Mouse (Mus musculus) stomach, postnatal 0 days (tissue): ENCODE results near the gene Crcp. TPM values are rescaled to one million over a fixed set of nuclear protein-coding genes. Genes with fewer than 3 reads are reported as not detected.
A peak's percentile ranks its signal among the peaks of the same experiment; 100 is the strongest.

Source experiments
- ATAC-seq: fragments of 200-750 bp; cut with Nextera tagmentation; 2 replicates; pipeline ENCODE4 v1.8.0; 2017; ENCODE audit not compliant: low FRiP score, low TSS enrichment
- DNase-seq: peaks from one replicate; pipeline ENCODE4 v3.0.0-alpha.2; 2016; ENCODE audit warnings: low spot score
- H3K27ac ChIP-seq: fragments of 300-500 bp; sonication (generic); replicated peaks from 2 replicates; pipeline ENCODE4 v1.5.1; 2014; ENCODE audit warnings: mild to moderate bottlenecking, control low read depth
- H3K27me3 ChIP-seq: fragments of 300-500 bp; sonication (generic); 2 replicates; pipeline ENCODE4 v1.6.1; 2014; ENCODE audit warnings: low read length; ENCODE audit not compliant: control insufficient read depth, insufficient read depth
- H3K36me3 ChIP-seq: fragments of 300-500 bp; sonication (generic); 2 replicates; pipeline ENCODE4 v1.6.1; 2014; ENCODE audit warnings: low read length, mixed read lengths; ENCODE audit not compliant: control insufficient read depth, insufficient read depth
- H3K4me1 ChIP-seq: fragments of 300-500 bp; sonication (generic); replicated peaks from 2 replicates; pipeline ENCODE4 v1.6.1; 2014; ENCODE audit warnings: antibody characterized with exemption; ENCODE audit not compliant: control insufficient read depth, insufficient read depth
- H3K4me2 ChIP-seq: fragments of 300-500 bp; sonication (generic); replicated peaks from 2 replicates; pipeline ENCODE4 v1.6.1; 2014; ENCODE audit warnings: low read depth, mild to moderate bottlenecking, control low read depth, moderate library complexity
- H3K4me3 ChIP-seq: fragments of 300-500 bp; sonication (generic); 2 replicates; pipeline ENCODE4 v1.5.1; 2014; ENCODE audit warnings: low read depth, low read length, control low read depth
- H3K9ac ChIP-seq: fragments of 300-500 bp; sonication (generic); 2 replicates; pipeline ENCODE4 v1.6.1; 2014; ENCODE audit warnings: mild to moderate bottlenecking, low read length, control low read depth, mixed read lengths
- H3K9me3 ChIP-seq: fragments of 300-500 bp; sonication (generic); 2 replicates; pipeline ENCODE4 v1.6.1; 2016; ENCODE audit warnings: low read length; ENCODE audit not compliant: control insufficient read depth
- CTCF ChIP-seq: IDR thresholded peaks from 2 replicates; pipeline ENCODE4 v1.5.1; 2016; ENCODE audit warnings: antibody characterized with exemption, low read depth, mild to moderate bottlenecking, moderate library complexity
- EP300 ChIP-seq: optimal IDR thresholded peaks from 2 replicates; pipeline ENCODE3; 2016; ENCODE audit warnings: antibody characterized with exemption
- WGBS: fragments of 180-500 bp; shearing (Covaris S2); extraction: QIAGEN DNeasy Blood & Tissue Kit; methylation state at CpG from one replicate; pipeline ENCODE4 v1.1.7; 2014; 5-methylcytosine and 5-hydroxymethylcytosine counted together
- polyA plus RNA-seq: library from polyadenylated mRNA; unstranded; fragments of >200 nt; fragmentation: Nextera tagmentation; extraction: Ambion mirVana; gene quantifications from 2 replicates; pipeline ENCODE4 v1.2.1, GENCODE M21; 2015

Crcp gene
- polyA plus RNA-seq, 1 experiment from 2014 or later = 26.0 TPM

- H3K36me3 ChIP-seq = peaks cover 4% of the 10 kb centered on the region; the same call in 1 of the 2 replicates
- DNase-seq = no peak
Observed at GRCm38 (mm10) chr5:130046589-130046988, 17.5 kb downstream of the Crcp start.

GRCm38 (mm10) chr5:130047013-130047412 lies 17.9 kb downstream of the Crcp start:
- H3K9ac ChIP-seq = no peak overlapping the region
- H3K4me2 ChIP-seq = no peak overlapping the region
- WGBS = 75% methylated on average over 6 of the region's 6 CpGs
- no peak overlapping the region for H3K27ac ChIP-seq
- peak; percentile 51 for TF ChIP-seq CTCF
- TF ChIP-seq EP300 = no peak
- ATAC-seq (no peak), DNase-seq (no peak)
- H3K36me3 ChIP-seq = peaks cover 4% of the 10 kb centered on the region; the same call in 1 of the 2 replicates
- H3K4me3 ChIP-seq = no peak overlapping the region
- no peaks in the 10 kb centered on the region for H3K9me3 ChIP-seq
- no peaks in the 10 kb centered on the region for H3K4me1 ChIP-seq
- no peaks in the 10 kb centered on the region for H3K27me3 ChIP-seq

More at GRCm38 (mm10) chr5:130046589-130046988, 17.5 kb downstream of the Crcp start:
- Histone ChIP-seq H3K4me3 (no peak overlapping the region), H3K9ac (no peak overlapping the region), H3K4me1 (no peaks in the 10 kb centered on the region), H3K27ac (no peak overlapping the region), H3K27me3 (no peaks in the 10 kb centered on the region), H3K9me3 (no peaks in the 10 kb centered on the region), H3K4me2 (no peak overlapping the region)
- TF ChIP-seq CTCF (no peak), EP300 (no peak)
- 91% methylated on average over 10 of the region's 10 CpGs for WGBS
- no peak for ATAC-seq

- no peaks in the 10 kb centered on the region for H3K27me3 ChIP-seq
- H3K36me3 ChIP-seq = no peaks in the 10 kb centered on the region
- no peak for TF ChIP-seq CTCF
- TF ChIP-seq EP300 = no peak
- DNase-seq (no peak), ATAC-seq (peak; percentile 31; the same call in 1 of the 2 replicates)
- H3K4me2 ChIP-seq = no peak overlapping the region
- WGBS = 57% methylated on average over 15 of the region's 15 CpGs
- H3K9me3 ChIP-seq = no peaks in the 10 kb centered on the region
- peak overlapping the region; percentile 74 for H3K27ac ChIP-seq
- no peak overlapping the region for H3K9ac ChIP-seq
- H3K4me1 ChIP-seq = no peaks in the 10 kb centered on the region
- H3K4me3 ChIP-seq = no peak overlapping the region
Observed at GRCm38 (mm10) chr5:130048786-130049520, 19.9 kb downstream of the Crcp start.

GRCm38 (mm10) chr5:130050416-130050815 lies 21.3 kb downstream of the Crcp start:
- H3K27me3 ChIP-seq = no peaks in the 10 kb centered on the region
- H3K4me3 ChIP-seq = no peak overlapping the region
- TF ChIP-seq CTCF (no peak), EP300 (no peak)
- no peaks in the 10 kb centered on the region for H3K36me3 ChIP-seq
- H3K4me2 ChIP-seq = no peak overlapping the region
- no peak overlapping the region for H3K27ac ChIP-seq
- ATAC-seq (no peak), DNase-seq (no peak)
- whole genome bisulfite sequencing = 59% methylated on average over 6 of the region's 6 CpGs
- no peaks in the 10 kb centered on the region for H3K9me3 ChIP-seq
- no peaks in the 10 kb centered on the region for H3K4me1 ChIP-seq
- H3K9ac ChIP-seq = no peak overlapping the region

GRCm38 (mm10) chr5:130051073-130051860 lies 22.2 kb downstream of the Crcp start:
- ATAC-seq (no peak), DNase-seq (no peak)
- no peak for TF ChIP-seq CTCF
- no peak for TF ChIP-seq EP300

GRCm38 (mm10) chr5:130052510-130052909 lies 23.4 kb downstream of the Crcp start:
- Histone ChIP-seq H3K9me3 (no peaks in the 10 kb centered on the region), H3K9ac (no peak overlapping the region), H3K36me3 (no peaks in the 10 kb centered on the region), H3K27ac (no peak overlapping the region), H3K27me3 (no peaks in the 10 kb centered on the region), H3K4me2 (no peak overlapping the region), H3K4me3 (no peak overlapping the region), H3K4me1 (no peaks in the 10 kb centered on the region)
- TF ChIP-seq EP300 = no peak
- TF ChIP-seq CTCF = no peak
- 44% methylated on average over 5 of the region's 5 CpGs for WGBS
- DNase-seq (no peak), ATAC-seq (no peak)

More at GRCm38 (mm10) chr5:130051073-130051860, 22.2 kb downstream of the Crcp start:
- Histone ChIP-seq H3K9me3 (no peaks in the 10 kb centered on the region), H3K36me3 (no peaks in the 10 kb centered on the region), H3K4me2 (no peak overlapping the region), H3K4me1 (no peaks in the 10 kb centered on the region), H3K4me3 (no peak overlapping the region), H3K27me3 (no peaks in the 10 kb centered on the region), H3K9ac (no peak overlapping the region), H3K27ac (no peak overlapping the region)
- 84% methylated on average over 15 of the region's 15 CpGs for WGBS
